Mouse (Mus musculus) megakaryocyte, adult 5-6 weeks (primary cell): ENCODE measurements around the gene Traf1. TPM values are rescaled to one million over a fixed set of nuclear protein-coding genes. Genes with fewer than 3 reads are reported as not detected.
A peak's percentile ranks its signal among the peaks of the same experiment; 100 is the strongest.

Experiments used
- ATAC-seq: 2 replicates; pipeline ENCODE4 v1.8.0; 2016; ENCODE audit warnings: mild to moderate bottlenecking, inconsistent platforms; ENCODE audit not compliant: poor library complexity, severe bottlenecking
- total RNA-seq, 2 experiments: library from RNA; stranded (forward) in 1 of 2; stranded (reverse) in 1 of 2; fragments of 153-499, 151-499 nt in 1 of 2; fragments of 221-1000, 200-1000 nt in 1 of 2; gene quantifications; 2 replicates each; pipeline versions ENCODE4 v1.2.3 to v1.2.4; 2015 to 2017

Traf1 gene
- total RNA-seq (2015) (1.5 and 3.1 TPM in 2 replicates), total RNA-seq (2017) (2.5 and 3.2 TPM in 2 replicates)

- ATAC-seq, result peak; percentile 29
Observed at GRCm38 (mm10) chr2:34961481-34962036, at the start of gene Traf1. Gene Traf1 (minus strand): TSS chr2:34961772.

GRCm38 (mm10) chr2:34998956-34999355 is 37.4 kb upstream of the Traf1 start:
- no peak for ATAC-seq

GRCm38 (mm10) chr2:34996506-34996905 is 34.9 kb upstream of the Traf1 start:
- ATAC-seq, result no peak

GRCm38 (mm10) chr2:34993696-34994356 is 32.3 kb upstream of the Traf1 start:
- no peak for ATAC-seq

- no peak for ATAC-seq
Observed at GRCm38 (mm10) chr2:34992729-34993695, 31.4 kb upstream of the Traf1 start.

- no peak for ATAC-seq
Observed at GRCm38 (mm10) chr2:34991966-34992365, 30.4 kb upstream of the Traf1 start.

- ATAC-seq, result no peak
Observed at GRCm38 (mm10) chr2:34989749-34990148, 28.2 kb upstream of the Traf1 start.

- ATAC-seq, result no peak
Observed at GRCm38 (mm10) chr2:34987595-34987994, 26.0 kb upstream of the Traf1 start.

- no peak for ATAC-seq
Observed at GRCm38 (mm10) chr2:34984885-34985284, 23.3 kb upstream of the Traf1 start.

GRCm38 (mm10) chr2:34982906-34983698 is 21.5 kb upstream of the Traf1 start:
- ATAC-seq, result no peak

- ATAC-seq, result no peak
Observed at GRCm38 (mm10) chr2:34982096-34982724, 20.6 kb upstream of the Traf1 start.

GRCm38 (mm10) chr2:34979459-34980011 is 18.0 kb upstream of the Traf1 start:
- no peak for ATAC-seq

GRCm38 (mm10) chr2:34978226-34978625 is 16.7 kb upstream of the Traf1 start:
- no peak for ATAC-seq

GRCm38 (mm10) chr2:34976945-34977658 is 15.5 kb upstream of the Traf1 start:
- ATAC-seq, result peak; percentile 81

- peak; percentile 84 for ATAC-seq
Observed at GRCm38 (mm10) chr2:34976447-34976846, 14.9 kb upstream of the Traf1 start.

- ATAC-seq, result no peak
Observed at GRCm38 (mm10) chr2:34973087-34973486, 11.5 kb upstream of the Traf1 start.

GRCm38 (mm10) chr2:34971080-34971888 is 9.7 kb upstream of the Traf1 start:
- no peak for ATAC-seq

GRCm38 (mm10) chr2:34970092-34970750 is 8.6 kb upstream of the Traf1 start:
- peak; percentile 68 for ATAC-seq
